Mouse (Mus musculus) cerebellum, adult 8-10 months (tissue): ENCODE measurements at regions not wholly inside any gene's neighbourhood (a gene's known extent, or its start where the extent isn't known, plus 50 kb on each side); places are given as distances from the start of the nearest gene placed in this dataset.

Source experiments
- DNase-seq: peaks from one replicate; pipeline ENCODE4 v3.0.0; 2022

GRCm38 (mm10) chr4:105565796-105566195 is 223.9 kb upstream of the Gm12728 start:
- no peak for DNase-seq

- no peak for DNase-seq
Observed at GRCm38 (mm10) chr4:105566513-105567457, 222.9 kb upstream of the Gm12728 start.

DNA sequence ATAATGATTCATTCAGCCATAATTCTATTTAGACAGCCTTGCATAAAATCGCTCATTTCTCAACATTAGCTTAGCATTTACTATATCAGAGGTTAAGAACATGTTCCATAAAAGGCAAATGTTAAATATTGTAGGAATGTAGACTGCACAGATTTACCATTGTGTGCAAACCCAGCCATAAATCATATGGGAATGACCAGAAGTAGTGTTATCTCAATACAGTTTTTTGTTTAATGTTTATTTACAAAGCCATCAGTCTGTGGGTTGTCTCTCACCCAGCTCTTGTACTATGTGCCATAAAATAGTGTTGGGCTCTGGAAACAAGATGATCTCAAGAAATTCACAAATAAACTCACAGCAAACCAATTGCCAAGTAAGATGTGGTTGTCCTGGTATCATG is 220.0 kb upstream of the Gm12728 start:
- no peak for DNase-seq

GRCm38 (mm10) chr4:105575550-105575949 is 214.1 kb upstream of the Gm12728 start:
- DNase-seq = no peak

GRCm38 (mm10) chr4:105580987-105581386 is 208.7 kb upstream of the Gm12728 start:
- DNase-seq = no peak

DNA sequence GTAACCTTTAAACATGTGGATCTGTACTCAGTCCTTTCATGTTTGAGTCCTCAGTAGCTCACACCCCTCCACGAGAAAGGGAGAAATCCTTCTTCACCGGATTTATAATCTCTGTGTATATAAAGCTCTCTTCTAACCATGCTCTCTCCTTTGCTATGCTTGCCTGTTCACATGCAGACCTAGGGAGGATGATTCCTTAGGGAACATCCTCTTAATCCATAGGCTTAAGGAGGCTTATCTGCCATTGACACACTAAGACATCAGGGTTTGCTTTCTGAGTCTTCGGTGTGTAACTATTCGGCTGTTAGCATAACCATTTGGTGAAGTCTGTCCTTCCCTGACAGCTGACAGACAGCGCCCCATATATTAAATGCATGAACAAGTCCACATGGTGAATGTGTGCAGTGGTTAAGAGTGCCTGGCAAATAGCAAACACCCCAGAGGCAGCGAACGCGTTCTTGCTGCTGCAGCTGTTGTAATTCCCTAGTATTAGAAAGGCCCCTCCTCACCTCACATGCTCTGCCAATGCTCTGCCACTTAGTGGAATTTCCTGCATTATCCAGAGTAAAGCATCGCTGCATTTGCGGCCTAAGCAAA is 205.2 kb upstream of the Gm12728 start:
- DNase-seq = no peak

GRCm38 (mm10) chr4:105603661-105604060 is 186.0 kb upstream of the Gm12728 start:
- no peak for DNase-seq

GRCm38 (mm10) chr4:105604607-105605006 is 185.1 kb upstream of the Gm12728 start:
- DNase-seq = no peak

GRCm38 (mm10) chr4:105606731-105607130 is 182.9 kb upstream of the Gm12728 start:
- no peak for DNase-seq

DNA sequence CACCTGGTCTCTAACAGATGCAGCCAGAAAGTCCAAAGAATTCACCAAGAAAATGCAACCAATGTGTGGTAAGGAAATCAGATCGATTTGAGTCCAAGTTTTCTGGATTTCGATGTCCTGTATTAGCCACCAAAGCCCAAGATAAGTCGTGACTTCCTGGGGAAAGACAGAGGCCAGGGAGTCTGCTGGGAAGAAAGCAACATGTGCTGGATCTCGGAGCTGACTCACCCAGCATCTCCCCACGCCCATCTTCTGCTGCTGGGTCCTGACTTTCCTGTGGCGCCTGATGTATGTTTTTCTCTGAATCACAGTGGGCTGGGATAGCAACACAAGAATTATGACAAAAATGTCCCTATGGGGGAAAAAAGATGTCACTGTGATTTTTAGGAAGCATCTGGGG is 178.8 kb upstream of the Gm12728 start:
- DNase-seq = no peak

DNA sequence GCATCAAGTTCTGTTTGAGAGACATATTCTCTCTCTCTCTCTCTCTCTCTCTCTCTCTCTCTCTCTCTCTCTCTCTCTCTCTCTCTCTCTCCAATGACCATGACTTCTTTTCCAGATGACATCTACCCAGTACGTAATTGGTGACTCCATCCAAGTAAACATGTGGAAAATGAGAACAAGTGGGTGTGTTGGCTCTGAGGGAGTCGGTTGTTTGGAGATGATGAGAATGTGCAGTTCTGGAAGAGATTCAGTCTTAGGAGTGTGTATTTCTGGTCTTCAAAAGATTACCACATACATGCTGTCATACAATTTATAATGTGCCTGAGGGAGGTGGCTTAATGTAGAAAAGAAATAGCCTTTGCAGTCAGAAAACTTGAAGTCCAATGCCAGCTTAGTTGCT is 175.3 kb upstream of the Gm12728 start:
- no peak for DNase-seq

DNA sequence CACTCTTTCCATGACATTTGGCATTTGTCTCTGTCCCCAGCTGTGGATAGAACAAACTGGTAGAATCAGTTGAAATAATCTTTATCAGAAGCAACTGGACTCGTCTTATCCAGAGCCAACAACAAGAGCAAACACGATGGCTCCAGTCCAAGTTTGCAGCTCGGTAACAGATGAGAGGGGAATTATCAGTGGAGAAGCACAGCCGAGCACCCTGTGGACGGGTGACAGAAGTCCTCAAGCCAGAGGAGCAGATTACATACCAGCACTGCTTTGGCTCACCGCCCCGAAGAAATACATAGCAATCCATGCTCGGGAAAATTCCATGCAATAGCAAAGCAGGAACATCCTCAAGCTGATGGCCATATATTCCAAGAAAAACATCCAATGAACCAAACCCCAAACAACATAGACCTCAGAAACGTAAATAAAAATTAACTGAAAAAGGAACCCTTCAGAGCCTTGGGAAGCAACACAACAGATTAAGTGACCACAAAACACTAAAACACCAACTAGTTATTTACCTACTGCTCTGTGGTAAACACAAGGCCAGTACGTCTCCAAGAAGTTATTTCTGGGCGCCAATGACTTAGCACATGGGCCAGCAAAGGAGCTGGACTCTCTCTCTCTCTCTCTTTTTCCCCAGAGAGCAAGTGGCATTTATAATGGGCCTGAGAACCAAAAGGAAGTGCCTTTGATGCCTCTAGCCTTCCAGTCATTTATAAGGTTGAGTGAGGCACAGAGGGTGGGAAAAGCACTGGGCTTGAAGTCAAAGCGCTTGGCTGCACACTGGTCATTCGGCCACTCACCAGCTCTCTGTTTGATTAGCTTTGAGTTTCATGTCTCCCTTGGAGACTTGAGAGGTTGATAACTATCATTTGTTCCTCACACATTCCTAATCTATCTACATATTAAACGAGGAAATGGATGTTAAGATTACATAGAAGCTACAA is 163.0 kb upstream of the Gm12728 start:
- peak; percentile 2 for DNase-seq

- no peak for DNase-seq
Observed at GRCm38 (mm10) chr4:105629581-105629980, 160.1 kb upstream of the Gm12728 start.

DNA sequence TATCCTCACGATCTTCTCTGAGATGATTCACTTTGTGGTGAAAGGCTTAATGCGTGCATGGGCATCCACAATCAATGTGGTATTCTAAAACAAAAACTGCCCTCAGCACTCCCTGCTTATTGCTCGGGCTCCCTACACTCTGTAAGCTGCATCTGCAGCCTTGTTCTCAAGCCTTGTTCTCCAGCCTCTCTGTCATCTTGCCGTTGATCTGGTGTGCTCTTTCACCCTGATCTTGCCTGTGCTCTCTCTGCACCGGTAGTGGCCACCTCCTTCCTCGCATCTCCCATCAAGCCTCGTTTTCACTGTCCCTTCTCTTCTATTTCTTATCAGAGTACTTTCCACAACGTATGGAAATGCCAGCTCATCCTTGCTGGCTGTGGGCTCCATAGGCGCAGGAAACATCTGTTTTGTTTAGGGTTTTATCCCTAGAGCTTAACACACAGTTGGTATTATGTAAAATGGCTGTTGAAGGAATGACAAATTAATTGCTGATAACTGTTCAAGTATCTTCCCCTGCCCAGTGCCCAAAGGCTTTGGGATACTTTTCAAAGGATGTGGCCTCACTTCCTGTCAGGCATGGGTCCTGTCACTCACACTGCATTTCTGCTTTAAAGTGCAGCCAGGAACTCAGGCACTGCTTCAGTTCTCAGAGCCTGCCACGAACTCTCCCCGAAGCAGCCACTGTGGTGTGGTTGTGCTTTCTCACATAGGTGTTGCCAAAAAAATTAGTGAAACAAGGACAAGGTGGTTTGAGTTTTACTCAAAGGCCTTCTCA is 158.9 kb upstream of the Gm12728 start:
- no peak for DNase-seq

- DNase-seq = no peak
Observed at GRCm38 (mm10) chr4:105632581-105633358, 156.9 kb upstream of the Gm12728 start.

DNA sequence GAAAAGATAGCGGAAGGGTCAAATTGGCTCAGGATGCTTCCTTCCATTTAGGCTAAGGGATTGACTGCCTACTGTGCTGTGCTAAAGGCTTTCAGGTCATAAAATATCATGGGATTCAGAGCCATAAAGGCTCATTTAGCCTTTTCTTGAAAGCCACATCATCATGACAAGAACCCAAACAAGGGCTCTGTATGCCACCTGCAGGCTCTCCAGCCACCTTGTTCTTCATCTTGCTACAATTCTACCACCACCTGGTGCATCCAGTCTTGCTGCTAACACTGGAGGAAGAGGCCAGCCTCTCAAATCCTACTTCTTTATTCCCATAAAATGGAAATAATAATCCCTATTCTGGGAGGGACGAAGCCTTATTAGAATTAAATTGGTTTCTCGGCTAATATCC is 155.9 kb upstream of the Gm12728 start:
- DNase-seq = no peak

GRCm38 (mm10) chr4:105640793-105641192 is 148.9 kb upstream of the Gm12728 start:
- no peak for DNase-seq

GRCm38 (mm10) chr4:105641582-105641981 is 148.1 kb upstream of the Gm12728 start:
- no peak for DNase-seq

DNA sequence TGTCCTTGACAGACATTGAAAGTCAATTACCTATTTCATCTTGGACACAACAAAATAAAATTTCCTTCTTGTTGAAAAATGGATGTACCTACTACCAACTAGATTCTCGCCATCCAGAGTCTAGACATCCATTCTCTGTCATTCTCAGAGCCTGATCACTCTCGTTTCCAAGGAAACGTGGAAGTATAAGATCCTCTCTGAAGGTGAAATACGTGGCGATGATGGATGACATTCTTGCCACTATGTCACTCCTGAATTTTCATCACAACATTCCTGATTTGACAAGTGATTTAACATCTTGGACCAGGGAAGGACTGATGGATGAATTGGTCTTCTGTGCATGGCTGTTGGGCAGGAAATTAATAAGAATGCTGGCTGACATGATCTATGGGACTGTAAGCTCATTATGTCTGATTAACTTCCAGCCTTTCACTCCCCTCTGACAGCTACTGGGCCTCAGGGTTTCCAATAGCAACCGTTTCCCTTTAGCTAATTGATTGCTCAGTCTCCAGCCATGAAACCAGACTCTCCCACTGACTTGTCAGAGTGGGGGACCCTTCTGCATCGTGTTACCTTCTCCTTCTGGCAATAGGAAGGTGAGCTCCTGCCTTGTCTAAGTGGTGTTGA is 140.7 kb upstream of the Gm12728 start:
- DNase-seq = no peak

GRCm38 (mm10) chr4:105649447-105649833 is 140.2 kb upstream of the Gm12728 start:
- DNase-seq = no peak

DNA sequence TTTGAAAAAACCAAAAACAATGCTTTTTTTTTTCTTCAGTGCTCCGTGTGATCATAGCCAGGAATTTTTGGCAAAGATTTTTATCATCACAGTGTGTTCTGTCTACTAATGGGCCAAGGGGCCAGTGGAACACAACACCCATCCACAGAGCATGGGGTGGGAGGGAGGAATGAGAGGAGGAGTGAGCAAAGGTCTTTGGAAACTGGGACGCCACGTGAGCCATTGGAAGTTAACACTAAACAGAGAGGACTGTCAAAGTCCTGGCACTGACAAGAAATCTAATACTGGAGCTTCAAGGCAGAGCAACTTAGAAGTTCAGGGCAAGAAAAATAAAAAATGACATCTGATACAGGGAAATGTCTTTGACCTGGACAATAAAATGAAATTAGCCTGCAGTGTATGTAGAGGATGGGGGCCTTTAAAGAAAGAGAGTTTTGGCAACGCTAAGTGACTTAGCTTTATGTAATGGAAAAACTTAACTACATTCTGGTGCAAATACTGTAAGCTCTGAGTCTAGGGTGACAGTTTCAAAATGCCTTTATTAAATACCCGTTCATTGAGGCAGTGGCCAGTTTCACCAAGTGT is 133.5 kb upstream of the Gm12728 start:
- DNase-seq = no peak
